Mouse (Mus musculus): Measurements from ENCODE around the gene Pold2. TPM values are rescaled to one million over a fixed set of nuclear protein-coding genes. Genes with fewer than 3 reads are reported as not detected.
A peak's percentile ranks its signal among the peaks of the same experiment; 100 is the strongest.

The Pold2 gene
- polyA plus RNA-seq, 1 experiment = 13.5 TPM

GRCm38 (mm10) chr11:5851021-5851736, 26.9 kb downstream of the Pold2 start:
- Histone ChIP-seq H3K4me3 (ENCODE audit: insufficient read depth, low read length) (no peak overlapping the region), H3K4me1 (ENCODE audit: control insufficient read depth, insufficient read depth, low read length) (peaks cover 6% of the 10 kb centered on the region; the same call in 1 of the 2 replicates), H3K27ac (ENCODE audit: insufficient read depth, low read depth, low read length) (no peak overlapping the region)
- no peak for TF ChIP-seq POLR2A (IDR thresholded peaks at IDR 0.05; ENCODE audit: borderline replicate concordance, low read depth, low read length)
- TF ChIP-seq CTCF (IDR thresholded peaks at IDR 0.05; ENCODE audit: low read depth, low read length) = no peak

GRCm38 (mm10) chr11:5850452-5850851, 27.6 kb downstream of the Pold2 start:
- Histone ChIP-seq H3K4me1 (ENCODE audit: control insufficient read depth, insufficient read depth, low read length) (no peaks in the 10 kb centered on the region), H3K4me3 (ENCODE audit: insufficient read depth, low read length) (no peak overlapping the region), H3K27ac (ENCODE audit: insufficient read depth, low read depth, low read length) (no peak overlapping the region)
- no peak for TF ChIP-seq CTCF (IDR thresholded peaks at IDR 0.05; ENCODE audit: low read depth, low read length)
- no peak for TF ChIP-seq POLR2A (IDR thresholded peaks at IDR 0.05; ENCODE audit: borderline replicate concordance, low read depth, low read length)

GRCm38 (mm10) chr11:5849316-5849715, 28.8 kb downstream of the Pold2 start:
- Histone ChIP-seq H3K27ac (ENCODE audit: insufficient read depth, low read depth, low read length) (no peak overlapping the region), H3K4me3 (ENCODE audit: insufficient read depth, low read length) (no peak overlapping the region), H3K4me1 (ENCODE audit: control insufficient read depth, insufficient read depth, low read length) (no peaks in the 10 kb centered on the region)
- TF ChIP-seq CTCF (IDR thresholded peaks at IDR 0.05; ENCODE audit: low read depth, low read length) = no peak
- no peak for TF ChIP-seq POLR2A (IDR thresholded peaks at IDR 0.05; ENCODE audit: borderline replicate concordance, low read depth, low read length)

- TF ChIP-seq POLR2A (IDR thresholded peaks at IDR 0.05; ENCODE audit: borderline replicate concordance, low read depth, low read length) (no peak), CTCF (IDR thresholded peaks at IDR 0.05; ENCODE audit: low read depth, low read length) (no peak)
- no peak overlapping the region for H3K27ac ChIP-seq (ENCODE audit: insufficient read depth, low read depth, low read length)
- H3K4me3 ChIP-seq (ENCODE audit: insufficient read depth, low read length) = no peak overlapping the region
- H3K4me1 ChIP-seq (ENCODE audit: control insufficient read depth, insufficient read depth, low read length) = no peaks in the 10 kb centered on the region
Measured at GRCm38 (mm10) chr11:5848741-5849140, 29.4 kb downstream of the Pold2 start.

- Histone ChIP-seq H3K4me1 (ENCODE audit: control insufficient read depth, insufficient read depth, low read length) (no peaks in the 10 kb centered on the region), H3K4me3 (ENCODE audit: insufficient read depth, low read length) (no peak overlapping the region), H3K27ac (ENCODE audit: insufficient read depth, low read depth, low read length) (no peak overlapping the region)
- no peak for TF ChIP-seq POLR2A (IDR thresholded peaks at IDR 0.05; ENCODE audit: borderline replicate concordance, low read depth, low read length)
- no peak for TF ChIP-seq CTCF (IDR thresholded peaks at IDR 0.05; ENCODE audit: low read depth, low read length)
Measured at GRCm38 (mm10) chr11:5846639-5847345, 31.3 kb downstream of the Pold2 start.

GRCm38 (mm10) chr11:5843131-5843530, 35.0 kb downstream of the Pold2 start:
- TF ChIP-seq POLR2A (IDR thresholded peaks at IDR 0.05; ENCODE audit: borderline replicate concordance, low read depth, low read length) (no peak), CTCF (IDR thresholded peaks at IDR 0.05; ENCODE audit: low read depth, low read length) (no peak)
- no peak overlapping the region for H3K4me3 ChIP-seq (ENCODE audit: insufficient read depth, low read length)

GRCm38 (mm10) chr11:5841751-5842150, 36.3 kb downstream of the Pold2 start:
- Histone ChIP-seq H3K4me3 (ENCODE audit: insufficient read depth, low read length) (no peak overlapping the region), H3K27ac (ENCODE audit: insufficient read depth, low read depth, low read length) (no peak overlapping the region), H3K4me1 (ENCODE audit: control insufficient read depth, insufficient read depth, low read length) (no peaks in the 10 kb centered on the region)
- TF ChIP-seq CTCF (IDR thresholded peaks at IDR 0.05; ENCODE audit: low read depth, low read length) (no peak), POLR2A (IDR thresholded peaks at IDR 0.05; ENCODE audit: borderline replicate concordance, low read depth, low read length) (no peak)

More at GRCm38 (mm10) chr11:5843131-5843530, 35.0 kb downstream of the Pold2 start:
- H3K4me1 ChIP-seq (ENCODE audit: control insufficient read depth, insufficient read depth, low read length) = no peaks in the 10 kb centered on the region
- H3K27ac ChIP-seq (ENCODE audit: insufficient read depth, low read depth, low read length) = no peak overlapping the region

GRCm38 (mm10) chr11:5840346-5840745, 37.7 kb downstream of the Pold2 start:
- H3K4me3 ChIP-seq (ENCODE audit: insufficient read depth, low read length) = no peak overlapping the region
- H3K4me1 ChIP-seq (ENCODE audit: control insufficient read depth, insufficient read depth, low read length) = peaks cover 4% of the 10 kb centered on the region; the same call in 1 of the 2 replicates
- H3K27ac ChIP-seq (ENCODE audit: insufficient read depth, low read depth, low read length) = no peak overlapping the region
- TF ChIP-seq POLR2A (IDR thresholded peaks at IDR 0.05; ENCODE audit: borderline replicate concordance, low read depth, low read length) (no peak), CTCF (IDR thresholded peaks at IDR 0.05; ENCODE audit: low read depth, low read length) (no peak)

- H3K4me1 ChIP-seq (ENCODE audit: control insufficient read depth, insufficient read depth, low read length) = peaks cover 4% of the 10 kb centered on the region; the same call in 1 of the 2 replicates
- H3K27ac ChIP-seq (ENCODE audit: insufficient read depth, low read depth, low read length) = peak within 1 kb of the TSS; percentile 75
- H3K4me3 ChIP-seq (ENCODE audit: insufficient read depth, low read length) = peak within 1 kb of the TSS; percentile 68
- peak; percentile 50 for TF ChIP-seq CTCF (IDR thresholded peaks at IDR 0.05; ENCODE audit: low read depth, low read length)
- no peak for TF ChIP-seq POLR2A (IDR thresholded peaks at IDR 0.05; ENCODE audit: borderline replicate concordance, low read depth, low read length)
Measured at GRCm38 (mm10) chr11:5837251-5838246, 40.5 kb downstream of the Pold2 start, which contains the start of gene Polm. Gene Polm, minus strand, starts transcription at chr11:5838016.

Measured in bone marrow macrophage, adult 2 months (primary cell).